Mouse (Mus musculus) cerebellum, adult 11-12 months (tissue): ENCODE results near the gene Slc25a39.

ENCODE experiments used
- DNase-seq: peaks from one replicate; pipeline ENCODE4 v3.0.0; 2022

Slc25a39 gene

DNA sequence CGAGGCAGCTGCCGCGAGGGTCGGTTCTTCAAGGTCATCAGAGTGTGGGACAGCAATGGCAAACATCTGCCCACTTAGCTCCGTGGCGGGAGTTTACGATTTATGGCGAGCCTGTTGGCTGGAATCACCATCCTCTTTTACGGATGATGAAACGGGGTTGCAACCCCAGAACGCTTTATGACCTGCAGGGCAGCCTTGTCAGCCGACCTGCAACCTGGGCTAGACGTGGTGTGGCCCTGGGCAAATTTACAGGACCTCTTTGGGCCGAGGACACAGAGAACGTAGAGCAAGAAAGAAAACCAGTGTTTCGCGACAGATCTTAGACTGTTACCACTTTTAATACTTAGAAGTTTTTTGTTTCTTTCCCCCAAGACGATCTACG is at the start of gene Slc25a39:
Slc25a39 (minus strand) TSS at position 113 of the 382 bp plus-strand sequence.
- DNase-seq, result no peak

DNA sequence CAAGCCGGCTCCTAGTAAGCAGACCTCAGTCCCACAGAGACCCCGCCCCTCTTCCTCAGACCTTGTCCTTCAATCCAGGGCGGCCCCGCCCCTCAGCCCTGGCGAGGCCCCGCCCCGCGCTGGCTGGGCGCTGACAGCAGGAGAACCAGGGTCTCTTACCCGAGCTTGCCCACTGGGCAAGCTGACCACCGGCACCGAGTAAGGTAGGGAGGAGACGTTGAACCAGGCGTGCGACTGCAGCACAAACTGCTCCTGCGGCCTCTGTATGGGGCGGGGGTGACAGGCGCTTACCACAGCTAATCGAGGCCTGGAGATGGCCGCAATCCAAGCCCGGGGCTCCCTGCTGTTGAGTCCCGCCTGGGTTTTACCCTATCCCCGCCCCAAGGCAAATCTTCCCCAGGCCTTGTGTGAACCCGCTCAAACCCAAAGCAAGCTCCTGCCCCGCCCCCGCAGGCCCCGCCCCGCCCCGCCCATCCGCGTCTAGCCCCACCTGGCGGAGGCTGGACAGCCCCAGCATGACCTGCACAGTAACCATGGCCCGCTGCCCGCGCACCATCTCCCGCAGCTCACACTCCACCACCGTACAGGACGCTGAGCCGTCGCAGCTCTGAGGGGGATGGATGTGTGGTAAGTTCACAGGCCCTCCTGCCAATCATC is 48.1 kb upstream of the Slc25a39 start:
- DNase-seq, result peak; percentile 78

DNA sequence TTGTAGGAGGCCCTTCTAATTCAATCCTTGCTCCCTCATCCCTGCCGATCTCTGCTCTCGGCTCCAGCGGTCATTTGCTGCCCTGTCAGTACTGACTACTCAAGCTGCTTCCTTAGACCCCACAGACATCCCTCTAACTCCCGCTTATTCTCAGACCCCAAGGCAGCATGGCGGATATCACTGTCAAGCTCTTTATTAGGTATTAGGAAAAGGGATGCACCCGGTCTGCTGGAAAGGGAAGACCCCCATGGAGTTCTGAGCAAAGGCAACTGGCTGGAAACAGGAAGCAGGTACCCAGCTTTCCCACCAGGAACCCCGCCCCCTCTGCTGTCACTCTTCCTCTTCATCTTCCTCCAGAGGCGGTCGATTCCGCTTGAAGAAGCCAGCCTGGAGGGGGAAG is 45.4 kb upstream of the Slc25a39 start:
- peak; percentile 38 for DNase-seq

DNA sequence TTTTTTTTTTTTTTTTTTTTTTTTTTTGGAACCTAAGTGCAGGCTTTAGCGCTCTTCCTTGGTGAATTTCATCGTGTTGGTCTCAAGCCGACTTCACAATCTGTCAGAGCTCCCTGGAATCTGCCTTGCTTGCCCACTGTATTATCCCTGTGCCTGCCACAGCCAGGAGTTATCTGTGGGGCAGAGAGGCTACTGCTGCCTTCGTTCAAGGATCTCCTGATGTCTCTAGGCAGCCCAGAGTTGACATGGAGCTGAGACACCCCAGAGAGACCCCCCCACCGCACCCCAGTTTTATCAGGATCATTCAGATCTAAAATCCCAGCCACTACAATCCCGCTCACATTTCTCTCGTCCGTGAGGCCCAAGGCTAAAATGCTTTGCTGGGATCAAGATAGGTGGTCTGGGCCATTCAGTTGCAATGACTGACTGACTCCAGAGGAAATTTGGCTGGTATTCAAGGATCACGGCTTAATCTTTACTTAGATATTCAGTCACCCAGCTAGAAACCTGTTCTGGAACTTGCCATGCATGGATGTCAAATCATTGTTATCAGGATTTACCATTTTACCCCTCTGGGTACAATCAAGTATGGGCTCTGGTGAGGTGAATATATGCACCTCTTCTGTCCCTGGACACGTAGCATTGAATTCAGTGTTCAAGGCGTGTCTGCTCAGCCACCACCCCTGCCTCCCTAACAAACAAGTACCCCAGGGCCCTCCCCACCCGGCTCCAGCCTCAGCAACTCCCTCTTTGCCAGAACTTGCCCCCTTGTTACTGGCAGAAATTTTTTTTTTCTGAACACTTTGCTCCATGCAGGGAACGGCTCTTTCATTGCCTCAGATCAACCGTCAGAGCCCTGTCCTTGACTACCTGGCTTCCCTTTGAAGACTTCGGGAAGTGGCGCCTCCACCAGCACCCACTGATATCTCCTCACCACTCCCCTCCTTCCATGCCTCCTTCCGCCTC is 41.6 kb upstream of the Slc25a39 start:
- peak; percentile 77 for DNase-seq

DNA sequence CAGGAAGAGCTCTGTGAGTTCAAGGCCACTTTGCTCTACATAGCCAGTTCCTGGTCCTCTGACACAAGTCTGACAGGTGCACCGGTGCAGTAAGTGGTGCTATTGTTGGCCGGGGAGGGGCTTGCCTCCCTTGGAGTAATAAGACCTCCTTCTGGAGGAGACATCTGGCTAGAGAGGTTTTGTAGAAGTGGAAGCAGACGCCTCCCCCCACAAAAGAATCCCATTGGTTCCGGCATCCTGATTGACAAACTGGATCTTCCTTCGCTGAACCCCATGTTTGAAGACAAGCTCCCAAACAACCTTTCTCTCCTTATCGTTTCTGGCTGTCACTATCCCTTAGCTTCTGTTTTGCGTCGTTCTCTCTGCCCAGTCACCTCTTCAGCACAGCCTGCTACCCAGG is 40.6 kb upstream of the Slc25a39 start:
- DNase-seq, result peak; percentile 64

DNA sequence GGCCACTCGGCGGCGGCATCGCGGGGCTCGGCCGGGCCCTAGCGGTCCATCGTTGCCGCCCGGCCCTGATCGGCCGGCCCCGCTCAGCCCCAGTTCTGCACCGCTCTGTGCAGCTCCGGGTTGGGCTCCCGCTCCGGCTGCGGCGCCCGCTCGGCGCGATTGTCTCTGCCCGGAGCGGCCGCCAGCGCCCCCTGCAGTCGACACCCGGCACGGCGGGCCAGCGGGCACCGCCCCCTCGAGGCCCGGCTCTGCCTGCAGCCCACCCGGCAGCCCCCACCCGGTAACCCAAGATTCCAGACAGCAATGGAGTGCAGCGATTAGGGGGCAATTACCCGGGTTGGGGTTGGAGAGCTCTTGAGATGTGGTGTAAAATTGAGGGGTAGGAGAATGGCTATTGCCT is 39.8 kb upstream of the Slc25a39 start, which contains the start of gene Fam171a2:
Fam171a2 (minus strand) TSS at position 186 of the 400 bp plus-strand sequence.
- peak; percentile 80 for DNase-seq

DNA sequence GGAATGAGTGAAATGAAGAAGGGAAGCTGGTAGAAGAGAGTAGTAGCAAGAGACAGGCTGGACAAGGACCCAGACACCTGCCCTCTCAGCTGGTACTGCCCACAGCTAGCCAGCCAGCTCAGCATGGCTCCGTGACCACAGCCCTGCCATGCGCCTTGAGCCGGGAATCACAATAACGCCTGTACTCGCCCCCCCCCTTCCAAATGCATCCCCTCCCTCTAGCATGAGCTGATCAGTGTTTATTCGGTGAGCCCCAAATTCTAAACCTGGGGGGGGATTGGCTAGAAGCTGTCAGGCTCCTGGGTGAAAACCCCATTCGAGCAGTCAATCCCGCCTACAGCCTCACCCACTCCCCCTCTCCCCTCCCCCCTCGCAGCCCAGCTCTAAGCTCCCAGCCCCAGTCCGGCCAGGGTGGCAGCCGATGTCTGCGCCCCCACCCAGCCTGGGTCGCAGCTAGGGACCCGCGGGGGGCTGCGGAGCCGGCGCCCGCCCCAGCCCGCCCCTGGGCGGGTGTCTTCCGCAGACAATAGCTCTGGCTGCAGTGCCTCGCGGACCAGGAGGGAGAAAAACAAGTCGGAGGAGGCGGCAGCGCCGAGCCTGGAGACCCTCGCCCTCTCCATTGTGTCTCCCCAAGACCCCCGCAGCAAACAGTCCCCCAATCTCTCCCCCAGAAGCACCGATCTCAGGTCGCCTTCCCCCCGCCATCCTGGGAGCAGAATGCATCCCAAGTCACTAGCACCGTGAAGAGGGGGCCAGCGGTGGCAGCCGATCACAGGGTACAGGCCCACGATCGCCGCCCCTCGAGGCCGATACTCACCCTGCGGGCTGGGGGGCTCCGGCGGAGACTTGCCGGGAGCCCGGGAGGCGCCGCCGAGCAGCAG is 39.1 kb upstream of the Slc25a39 start:
- DNase-seq, result peak; percentile 82

DNA sequence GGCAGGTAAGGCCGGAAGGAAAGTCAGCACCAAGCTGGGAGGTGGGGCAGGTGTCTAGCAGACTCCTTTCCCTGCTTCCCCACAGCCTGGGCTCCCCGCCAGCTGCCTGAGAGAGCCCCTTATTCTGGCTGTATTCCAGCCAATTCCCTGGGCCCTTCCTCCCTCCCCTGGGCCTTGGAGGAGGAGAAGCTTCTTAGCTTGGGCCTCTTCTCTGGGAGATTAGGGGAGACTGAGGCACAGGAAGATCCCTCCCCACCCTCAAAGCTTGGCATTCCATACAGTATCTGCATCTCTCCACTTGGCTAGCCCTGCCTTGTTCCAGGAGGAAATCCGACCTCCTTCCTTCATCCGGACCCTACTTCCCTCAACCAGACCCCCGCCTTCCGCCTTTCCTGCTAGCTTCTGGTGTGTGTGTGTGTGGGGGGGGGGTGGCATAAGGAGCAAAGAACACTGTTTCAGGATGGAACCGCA is 38.2 kb upstream of the Slc25a39 start:
- peak; percentile 77 for DNase-seq

DNA sequence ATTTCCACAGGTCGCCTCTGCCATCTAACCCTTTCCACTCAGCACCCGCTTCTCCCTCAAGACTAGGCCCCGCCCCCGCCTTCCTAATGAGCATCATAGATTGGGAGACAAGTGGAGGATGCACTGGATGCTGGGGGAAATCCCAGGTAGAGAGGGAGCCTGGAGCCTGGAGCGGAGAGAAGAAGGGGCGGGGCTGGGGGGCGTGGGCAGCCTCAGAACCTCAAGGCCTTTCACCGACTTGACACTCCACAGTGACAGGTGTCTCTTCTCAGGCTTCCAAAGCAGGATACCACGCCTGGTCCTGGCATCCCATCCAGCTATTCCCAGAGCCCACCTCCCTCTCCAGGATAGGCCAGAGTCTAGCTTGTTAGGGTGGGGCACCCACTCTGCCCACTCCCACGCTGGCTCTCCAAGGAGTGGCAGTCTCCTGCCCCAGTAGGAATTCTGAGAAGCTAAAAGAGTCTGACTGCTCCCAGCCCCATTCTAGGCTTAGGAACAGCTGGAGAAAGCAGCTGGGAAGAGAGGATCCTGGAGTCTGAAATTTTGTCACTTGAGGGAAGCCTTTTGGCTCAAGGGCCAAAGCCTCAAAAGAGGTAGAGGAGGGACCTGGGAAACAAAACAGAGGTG is 37.6 kb upstream of the Slc25a39 start:
- DNase-seq, result peak; percentile 65

DNA sequence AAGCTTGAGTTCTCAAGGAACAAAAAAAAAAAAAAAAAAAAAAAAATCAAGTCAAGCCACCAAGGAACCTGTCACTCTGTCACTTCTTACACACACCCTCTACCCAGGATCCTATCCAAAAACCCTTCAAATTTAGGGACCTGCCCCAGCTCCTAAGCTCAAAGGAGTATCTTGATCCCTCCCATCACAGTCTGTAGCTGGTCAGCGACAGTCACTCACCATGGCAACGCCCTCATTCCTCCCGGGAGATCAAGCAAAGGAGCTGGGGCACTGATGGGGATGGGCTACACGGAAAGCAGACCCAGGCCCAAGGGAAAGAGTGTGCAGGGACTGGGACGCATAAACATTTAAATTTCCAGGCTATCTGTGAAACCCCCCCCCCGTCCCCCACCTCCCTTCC is 37.0 kb upstream of the Slc25a39 start:
- DNase-seq, result peak; percentile 51

DNA sequence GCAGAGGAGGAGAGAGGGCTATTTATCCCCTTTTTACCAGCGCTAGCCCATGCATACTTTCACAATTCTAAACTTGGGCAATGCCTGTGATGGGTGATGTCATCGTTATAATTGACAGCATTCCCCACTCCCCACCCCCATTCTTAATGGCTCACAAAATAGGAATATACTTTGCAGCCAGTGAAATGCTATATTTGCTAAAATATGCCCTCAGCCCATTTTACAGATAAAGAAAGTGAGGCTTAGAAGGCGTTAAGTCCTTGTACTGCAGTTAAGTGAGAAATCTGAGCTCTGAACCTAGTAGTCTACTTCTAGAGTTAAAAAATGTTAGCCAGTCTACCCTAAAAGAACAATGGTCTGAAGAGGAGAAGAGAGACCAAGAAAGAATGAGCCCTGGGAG is 36.6 kb upstream of the Slc25a39 start:
- DNase-seq, result no peak

DNA sequence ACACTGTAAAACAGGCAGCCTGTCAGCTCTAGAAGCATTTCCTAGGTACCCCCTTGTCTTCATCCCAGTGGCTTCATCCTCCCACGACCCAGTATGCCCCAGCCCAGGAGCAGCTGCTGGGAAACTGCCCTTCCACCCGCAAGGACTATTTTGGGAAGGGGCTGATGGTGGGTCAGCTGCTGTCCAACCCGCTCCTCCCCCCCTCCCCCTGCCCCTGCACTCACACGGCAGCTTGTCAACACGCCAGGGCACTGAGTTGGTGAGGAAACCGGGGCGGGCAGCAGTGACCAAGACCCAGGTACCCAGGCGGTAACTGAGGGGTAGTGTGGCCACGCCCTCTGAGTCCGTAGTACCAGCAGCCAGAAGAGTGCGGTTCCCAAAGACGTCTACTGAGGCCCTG is 36.0 kb upstream of the Slc25a39 start:
- peak; percentile 59 for DNase-seq

DNA sequence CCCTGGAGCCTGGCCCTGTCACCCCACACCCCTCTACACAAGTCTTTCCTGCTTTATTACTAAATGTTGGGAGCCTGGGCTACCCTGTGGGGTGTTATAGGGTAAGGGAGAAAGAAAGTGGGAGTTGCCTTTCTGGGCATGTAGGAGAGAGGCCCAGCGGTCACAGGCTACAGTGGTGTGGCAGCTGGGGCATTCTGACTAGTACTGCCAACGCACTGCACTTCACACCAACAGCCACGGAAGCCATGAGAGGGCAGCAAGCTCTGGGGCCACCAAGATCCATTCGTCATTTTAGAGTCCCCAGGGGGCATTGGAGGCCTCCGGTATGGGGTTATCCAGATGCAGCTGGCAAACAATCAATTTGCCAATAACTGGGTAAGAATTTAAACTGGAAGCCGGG is 34.3 kb upstream of the Slc25a39 start:
- peak; percentile 49 for DNase-seq

DNA sequence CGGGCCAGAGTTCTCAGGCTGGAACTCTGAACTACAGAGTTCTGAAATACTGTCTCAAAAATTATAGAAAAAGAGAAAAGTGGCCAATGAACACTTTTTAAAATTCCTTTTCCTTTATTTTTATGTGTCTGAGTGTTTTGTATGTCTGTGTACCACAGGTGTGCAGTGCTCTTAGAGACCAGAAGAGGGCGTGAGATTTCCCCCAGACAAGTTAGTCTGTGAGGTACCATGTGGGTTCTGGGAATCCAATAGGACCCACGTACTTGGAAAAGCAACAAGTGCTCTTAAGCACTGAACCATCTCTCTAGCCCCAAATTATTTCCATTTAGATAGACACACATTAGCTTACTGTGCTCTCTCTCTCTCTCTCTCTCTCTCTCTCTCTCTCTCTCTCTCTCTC is 33.7 kb upstream of the Slc25a39 start:
- DNase-seq, result peak; percentile 14

DNA sequence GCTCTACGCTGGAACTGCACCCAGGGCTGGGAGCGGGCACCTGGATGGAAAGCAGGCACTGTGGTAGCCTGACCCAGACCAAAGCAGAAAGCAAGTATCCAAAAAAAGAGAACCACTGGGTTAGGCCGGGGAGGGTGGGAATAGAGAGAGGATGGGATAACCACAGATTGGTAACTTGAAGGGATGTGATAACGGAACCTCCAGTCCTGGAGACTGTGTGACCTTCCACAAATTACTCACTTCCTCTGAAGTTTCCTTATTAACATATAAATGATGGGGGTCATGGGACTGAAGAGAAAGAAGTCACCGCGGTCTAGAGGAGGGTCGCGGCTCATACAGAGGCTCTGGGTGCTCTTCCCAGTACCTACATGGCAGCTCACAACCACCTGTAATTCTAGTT is 32.5 kb upstream of the Slc25a39 start:
- DNase-seq, result peak; percentile 34

DNA sequence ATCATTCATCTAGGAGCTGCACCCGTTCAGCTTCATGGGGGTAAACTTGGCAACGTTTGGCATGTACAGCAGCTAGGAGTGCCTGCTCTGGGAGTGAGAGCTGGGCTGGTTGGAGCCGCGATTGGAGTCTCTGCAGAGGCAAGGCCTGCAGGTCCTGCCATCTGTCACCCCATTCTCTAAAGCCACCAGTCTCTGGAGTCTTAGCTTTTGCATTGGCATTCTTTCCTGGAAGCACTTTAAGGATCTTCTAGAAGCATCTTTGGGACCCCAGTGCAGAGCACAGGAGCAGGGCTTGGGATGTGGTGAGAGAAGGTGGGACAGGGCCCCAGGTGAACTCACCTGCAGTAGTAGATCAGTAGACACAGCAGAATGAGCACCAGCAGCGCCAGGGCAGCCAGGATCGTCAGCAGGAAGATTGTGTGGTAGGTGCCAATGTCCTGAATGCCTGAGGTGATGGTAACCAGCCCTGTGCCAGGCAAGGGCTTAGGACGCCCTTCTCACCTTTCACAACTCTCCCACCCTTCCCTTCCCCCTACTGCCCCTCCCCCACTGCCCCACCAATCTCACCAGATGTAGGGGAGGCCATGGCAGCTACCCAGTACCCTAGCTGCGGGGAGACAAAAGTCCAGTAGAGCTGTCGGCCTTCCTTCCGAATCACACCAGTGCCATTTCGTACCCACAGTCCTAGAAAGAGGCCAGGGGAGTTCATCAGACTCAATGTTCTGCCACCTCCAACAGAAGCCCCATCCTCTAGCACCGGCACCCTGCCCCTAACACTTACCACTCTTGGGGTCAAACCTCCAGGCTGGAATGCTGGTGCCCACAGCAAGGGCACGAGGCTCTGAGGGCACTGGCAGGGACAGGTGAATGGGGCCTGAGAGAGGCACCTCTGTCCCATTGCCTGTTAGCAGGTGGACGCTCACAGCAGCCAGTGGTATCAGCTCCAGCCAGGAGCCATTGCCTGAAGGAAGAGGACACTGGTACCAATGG is 31.6 kb upstream of the Slc25a39 start:
- peak; percentile 83 for DNase-seq

DNA sequence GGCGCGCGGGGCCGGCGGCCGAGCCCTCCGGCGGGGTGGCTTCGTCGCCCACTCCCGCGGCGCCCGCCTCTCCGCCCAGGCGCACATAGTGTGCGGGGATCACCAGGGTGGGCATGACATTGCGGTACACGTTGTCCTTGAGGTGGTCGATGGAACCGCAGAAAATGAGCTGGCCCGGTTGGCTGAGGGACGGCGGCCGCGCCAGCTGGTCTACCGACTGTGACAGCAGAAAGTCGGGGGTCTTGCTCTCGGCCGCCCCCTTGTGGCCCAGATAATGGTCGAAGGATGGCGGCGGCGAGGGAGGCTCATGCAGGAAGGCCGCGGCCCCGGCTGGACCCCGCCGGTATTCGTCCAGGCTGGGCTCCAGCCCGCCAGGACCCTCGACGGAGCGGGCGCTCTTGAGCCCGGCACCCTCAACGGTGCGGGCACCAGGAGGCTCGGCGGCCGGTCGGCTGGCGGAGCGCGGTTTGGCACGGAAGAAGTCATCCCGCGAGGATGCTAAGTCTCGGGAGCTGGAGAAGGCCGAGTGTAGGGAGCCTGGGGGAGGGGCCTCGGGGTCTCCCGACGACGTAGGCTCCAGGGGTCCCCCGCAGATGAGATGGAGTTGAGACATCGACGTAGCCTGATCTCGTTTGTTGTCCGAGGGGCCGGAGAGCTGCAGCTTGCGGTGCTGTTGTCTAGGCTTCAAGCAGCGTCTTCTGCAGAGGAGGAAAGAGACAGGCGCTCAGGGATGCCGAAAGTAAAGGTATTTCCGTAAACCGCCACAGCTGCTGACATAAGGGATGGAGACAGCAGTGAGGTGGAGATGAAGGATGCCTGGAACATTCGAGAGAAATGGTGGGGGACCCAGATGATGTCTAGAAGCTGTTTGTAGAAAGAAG is 30.7 kb upstream of the Slc25a39 start:
- DNase-seq, result peak; percentile 83

DNA sequence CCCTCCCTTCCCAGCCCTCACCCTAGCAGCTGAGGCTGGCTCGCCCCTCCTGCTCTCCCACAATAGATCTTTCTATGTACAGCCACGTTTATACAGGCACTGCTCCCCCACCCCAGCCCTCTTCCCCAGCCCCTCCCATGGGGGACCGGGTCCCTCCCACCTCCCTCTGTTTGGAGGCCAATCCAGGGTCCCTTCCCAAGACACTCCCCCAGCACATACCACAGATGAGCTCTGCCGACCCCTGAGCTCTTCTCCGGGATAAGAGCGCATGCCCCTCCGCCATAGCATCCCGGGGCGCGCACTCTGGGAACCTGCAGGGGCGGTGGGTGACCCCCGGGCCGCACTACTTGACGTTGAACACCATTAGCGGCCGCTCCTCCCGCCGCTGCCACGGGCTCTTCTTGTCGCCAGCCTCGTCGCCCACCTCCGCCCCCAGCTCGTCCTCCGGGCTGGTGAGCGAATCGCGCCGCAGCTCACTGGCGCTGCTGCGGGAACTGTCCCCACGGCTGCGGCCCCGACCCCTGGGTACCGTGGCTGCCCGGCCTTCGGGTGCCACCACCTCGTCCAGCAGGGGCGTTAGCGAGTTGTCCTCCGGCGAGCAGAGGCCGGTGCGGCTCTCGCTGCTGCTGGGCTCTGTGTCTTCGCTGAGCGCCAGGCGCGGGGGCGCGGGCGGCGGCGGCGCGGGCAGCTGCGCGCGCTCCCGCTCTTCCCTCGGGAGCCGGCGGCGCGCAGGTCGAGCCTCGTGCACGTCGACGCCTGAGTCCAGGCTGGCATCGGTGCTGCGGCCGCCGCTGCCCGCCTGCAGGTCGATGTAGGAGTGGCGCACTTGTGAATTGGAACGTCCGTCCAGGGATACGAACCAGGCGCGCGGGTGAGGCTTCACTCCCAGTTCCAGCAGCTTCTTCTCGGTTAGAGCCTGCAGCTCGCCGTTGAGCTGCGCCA is 29.6 kb upstream of the Slc25a39 start:
- peak; percentile 77 for DNase-seq

DNA sequence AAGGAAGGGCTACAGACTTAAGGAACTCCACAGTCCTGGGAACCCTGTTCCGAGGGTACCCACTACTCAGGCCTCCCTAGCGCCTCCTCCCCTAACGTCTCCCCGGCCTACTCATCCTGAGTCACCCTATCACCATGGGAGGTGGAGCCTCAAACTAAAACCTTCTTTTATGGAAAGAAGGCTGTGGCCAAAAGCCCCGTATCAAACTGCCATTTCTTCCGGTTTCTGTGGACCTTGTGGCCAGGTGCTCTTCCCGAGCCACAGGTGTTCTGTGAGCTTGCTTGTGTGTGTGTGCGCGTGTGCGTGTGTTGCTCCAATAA is 28.7 kb upstream of the Slc25a39 start:
- DNase-seq, result no peak
